Mouse (Mus musculus) thymus, adult 2 months (tissue): ENCODE results near the gene Sirt5. TPM values are rescaled to one million over a fixed set of nuclear protein-coding genes. Genes with fewer than 3 reads are reported as not detected.

ENCODE experiments used
- DNase-seq: peaks from one replicate; pipeline ENCODE4 v3.0.0; 2021
- H3K27ac ChIP-seq: fragments of 200-500 bp; 2 replicates; pipeline ENCODE4 v1.5.1; 2012; ENCODE audit warnings: low read length, control low read depth; ENCODE audit not compliant: control insufficient read depth, insufficient read depth
- H3K27me3 ChIP-seq: fragments of 200-500 bp; 2 replicates; pipeline ENCODE4 v1.6.1; 2012; ENCODE audit warnings: mild to moderate bottlenecking, low read length, moderate library complexity, mixed read lengths; ENCODE audit not compliant: control insufficient read depth, insufficient read depth
- H3K36me3 ChIP-seq: fragments of 200-500 bp; 2 replicates; pipeline ENCODE4 v1.6.1; 2012; ENCODE audit warnings: mild to moderate bottlenecking, low read length, moderate library complexity; ENCODE audit not compliant: control insufficient read depth, insufficient read depth
- H3K4me1 ChIP-seq: fragments of 200-500 bp; replicated peaks from 2 replicates; pipeline ENCODE4 v1.6.1; 2012; ENCODE audit warnings: low read length; ENCODE audit not compliant: control insufficient read depth, insufficient read depth
- H3K4me3 ChIP-seq: fragments of 200-500 bp; 2 replicates; pipeline ENCODE4 v1.5.1; 2012; ENCODE audit warnings: mild to moderate bottlenecking, low read length, control low read depth, moderate library complexity; ENCODE audit not compliant: control insufficient read depth, insufficient read depth
- CTCF ChIP-seq: fragments of 200-500 bp; IDR thresholded peaks from 2 replicates; pipeline ENCODE4 v1.5.1; 2012; ENCODE audit warnings: mild to moderate bottlenecking, control low read depth, low read length, moderate library complexity, borderline replicate concordance; ENCODE audit not compliant: control insufficient read depth, poor library complexity, insufficient read depth; ENCODE audit errors: extremely low read depth
- POLR2A ChIP-seq: fragments of 200-500 bp; IDR thresholded peaks from 2 replicates; pipeline ENCODE4 v1.6.1; 2012; ENCODE audit warnings: mild to moderate bottlenecking, low read length, control low read depth, moderate library complexity; ENCODE audit not compliant: control insufficient read depth, poor library complexity, insufficient read depth; ENCODE audit errors: extremely low read depth
- WGBS: fragments of 180-500 bp; shearing (Covaris S2); methylation state at CpG from one replicate; pipeline ENCODE4 v1.1.7; 2018; 5-methylcytosine and 5-hydroxymethylcytosine counted together
- polyA plus RNA-seq: library from polyadenylated mRNA; depleted of rRNA; stranded (reverse); fragments of >200 nt; gene quantifications from 2 replicates; pipeline ENCODE4 v1.2.3, GENCODE M21; 2012; rRNA removed

The Sirt5 gene
- polyA plus RNA-seq = 15.6 and 17.0 TPM in 2 replicates

GRCm38 (mm10) chr13:43364985-43365824 is at the start of gene Sirt5:
Gene Sirt5, plus strand, starts transcription at chr13:43365496.
- peak; percentile 98 for DNase-seq
- peak within 1 kb of the TSS; percentile 39 for H3K27ac ChIP-seq
- peaks cover 5% of the 10 kb centered on the region for H3K4me1 ChIP-seq

GRCm38 (mm10) chr13:43317411-43317810 is 47.9 kb upstream of the Sirt5 start:
- no peak for DNase-seq
- H3K27me3 ChIP-seq = no peaks in the 10 kb centered on the region
- H3K27ac ChIP-seq = no peak overlapping the region
- no peak for TF ChIP-seq POLR2A
- no peak for TF ChIP-seq CTCF
- H3K4me1 ChIP-seq = no peaks in the 10 kb centered on the region
- WGBS = 95% methylated on average over 5 of the region's 5 CpGs
- no peak overlapping the region for H3K4me3 ChIP-seq
- no peaks in the 10 kb centered on the region for H3K36me3 ChIP-seq

More at GRCm38 (mm10) chr13:43364985-43365824, at the start of gene Sirt5:
- H3K36me3 ChIP-seq = no peaks in the 10 kb centered on the region
- no peaks in the 10 kb centered on the region for H3K27me3 ChIP-seq
- 15% methylated on average over 42 of the region's 42 CpGs for WGBS
- peak within 1 kb of the TSS; percentile 71 for H3K4me3 ChIP-seq
- TF ChIP-seq POLR2A (peak; percentile 70; the same call in 1 of the 2 replicates), CTCF (peak; percentile 97)

DNA sequence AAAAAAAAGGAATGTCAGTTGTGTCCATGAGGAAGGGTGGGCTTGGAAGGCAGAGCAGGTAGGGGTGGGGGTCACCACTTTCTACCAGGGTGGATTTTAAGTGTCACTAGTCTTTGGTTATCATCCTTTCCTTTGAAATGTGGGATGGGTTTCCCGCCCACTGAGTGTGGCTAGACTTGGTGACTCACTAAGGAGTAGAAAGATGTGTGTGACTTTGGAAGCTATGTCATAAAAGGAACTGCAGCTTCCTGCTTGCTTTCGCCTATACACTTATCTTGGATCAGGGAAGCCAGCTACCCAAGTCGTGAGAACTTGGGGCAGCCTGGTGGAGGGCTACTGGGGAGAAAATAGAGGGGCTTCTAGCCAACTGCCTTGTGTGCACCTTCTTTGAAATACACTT is 45.9 kb upstream of the Sirt5 start:
- no peaks in the 10 kb centered on the region for H3K27me3 ChIP-seq
- 49% methylated on average over 3 of the region's 3 CpGs for WGBS
- DNase-seq = no peak
- no peaks in the 10 kb centered on the region for H3K36me3 ChIP-seq
- no peak for TF ChIP-seq CTCF
- TF ChIP-seq POLR2A = no peak
- no peak overlapping the region for H3K27ac ChIP-seq
- H3K4me3 ChIP-seq = no peak overlapping the region
- H3K4me1 ChIP-seq = no peaks in the 10 kb centered on the region

GRCm38 (mm10) chr13:43321492-43321891 is 43.8 kb upstream of the Sirt5 start:
- H3K27ac ChIP-seq = no peak overlapping the region
- WGBS = 93% methylated on average over 2 of the region's 2 CpGs
- H3K4me1 ChIP-seq = no peaks in the 10 kb centered on the region
- H3K27me3 ChIP-seq = no peaks in the 10 kb centered on the region
- no peaks in the 10 kb centered on the region for H3K36me3 ChIP-seq
- no peak overlapping the region for H3K4me3 ChIP-seq
- DNase-seq = no peak
- TF ChIP-seq CTCF = no peak

GRCm38 (mm10) chr13:43325427-43325826 is 39.9 kb upstream of the Sirt5 start:
- TF ChIP-seq CTCF (no peak), POLR2A (no peak)
- no peaks in the 10 kb centered on the region for H3K27me3 ChIP-seq
- 27% methylated on average over 1 of the region's 1 CpGs for WGBS
- H3K4me3 ChIP-seq = no peak overlapping the region
- H3K27ac ChIP-seq = no peak overlapping the region
- no peaks in the 10 kb centered on the region for H3K4me1 ChIP-seq
- H3K36me3 ChIP-seq = no peaks in the 10 kb centered on the region
- no peak for DNase-seq

GRCm38 (mm10) chr13:43331721-43332444 is 33.4 kb upstream of the Sirt5 start:
- WGBS = 49% methylated on average over 11 of the region's 11 CpGs

More at GRCm38 (mm10) chr13:43331721-43332444, 33.4 kb upstream of the Sirt5 start:
- H3K4me3 ChIP-seq = no peak overlapping the region
- no peaks in the 10 kb centered on the region for H3K4me1 ChIP-seq
- TF ChIP-seq POLR2A (no peak), CTCF (no peak)
- no peaks in the 10 kb centered on the region for H3K27me3 ChIP-seq
- no peaks in the 10 kb centered on the region for H3K36me3 ChIP-seq
- no peak for DNase-seq
- H3K27ac ChIP-seq = no peak overlapping the region
